Mouse (Mus musculus) forebrain, embryonic 14.5 days (tissue): ENCODE measurements around the gene Gm11437. TPM values are rescaled to one million over a fixed set of nuclear protein-coding genes. Genes with fewer than 3 reads are reported as not detected.

Experiments
- ATAC-seq: fragments of 200-750 bp; cut with Nextera tagmentation; 2 replicates; pipeline ENCODE4 v1.8.0; 2017; ENCODE audit warnings: mild to moderate bottlenecking, moderate library complexity
- DNase-seq: peaks from one replicate; pipeline ENCODE4 v3.0.0-alpha.2; 2015; ENCODE audit warnings: low spot score
- H3K27ac ChIP-seq: fragments of 300-500 bp; sonication (generic); 2 replicates; pipeline ENCODE4 v1.5.1; 2014; ENCODE audit warnings: low read depth, mild to moderate bottlenecking, control low read depth, low read length, moderate library complexity
- H3K27me3 ChIP-seq: fragments of 300-500 bp; sonication (generic); replicated peaks from 2 replicates; pipeline ENCODE4 v1.6.1; 2014; ENCODE audit warnings: low read length, control low read depth, mixed read lengths; ENCODE audit not compliant: control insufficient read depth, insufficient read depth
- H3K36me3 ChIP-seq: fragments of 300-500 bp; sonication (generic); 2 replicates; pipeline ENCODE4 v1.6.1; 2014; ENCODE audit warnings: low read length, control low read depth; ENCODE audit not compliant: control insufficient read depth, insufficient read depth
- H3K4me1 ChIP-seq: fragments of 300-500 bp; sonication (generic); 2 replicates; pipeline ENCODE4 v1.6.1; 2014; ENCODE audit warnings: antibody characterized with exemption, low read length, control low read depth; ENCODE audit not compliant: control insufficient read depth, insufficient read depth
- H3K4me2 ChIP-seq: fragments of 300-500 bp; sonication (generic); 2 replicates; pipeline ENCODE4 v1.6.1; 2014; ENCODE audit warnings: mild to moderate bottlenecking, control low read depth, low read length
- H3K4me3 ChIP-seq: fragments of 300-500 bp; sonication (generic); 2 replicates; pipeline ENCODE4 v1.5.1; 2014; ENCODE audit warnings: low read depth, low read length, control low read depth
- H3K9ac ChIP-seq: fragments of 300-500 bp; sonication (generic); 2 replicates; pipeline ENCODE4 v1.6.1; 2014; ENCODE audit warnings: mild to moderate bottlenecking, low read length, control low read depth, moderate library complexity
- H3K9me3 ChIP-seq: fragments of 300-500 bp; sonication (generic); replicated peaks from 2 replicates; pipeline ENCODE4 v1.6.1; 2016; ENCODE audit warnings: low read length, control low read depth, mixed read lengths; ENCODE audit not compliant: control insufficient read depth
- WGBS: fragments of 180-500 bp; shearing (Covaris S2); extraction: QIAGEN DNeasy Blood & Tissue Kit; methylation state at CpG from one replicate; pipeline ENCODE4 v1.1.7; 2014; 5-methylcytosine and 5-hydroxymethylcytosine counted together
- polyA plus RNA-seq: library from polyadenylated mRNA; unstranded; fragments of >200 nt; fragmentation: Nextera tagmentation; extraction: Ambion mirVana; gene quantifications from 2 replicates; pipeline ENCODE4 v1.2.1, GENCODE M21; 2014

Gm11437 gene
- polyA plus RNA-seq, 1 experiment from 2014 or later: not detected

- no peak overlapping the region for H3K27ac ChIP-seq
- H3K4me1 ChIP-seq: peaks cover 10% of the 10 kb centered on the region; the same call in 1 of the 2 replicates
- no peak for ATAC-seq
- no peak overlapping the region for H3K4me3 ChIP-seq
- H3K9me3 ChIP-seq: no peaks in the 10 kb centered on the region
- H3K9ac ChIP-seq: no peak overlapping the region
- no peak for DNase-seq
- peaks cover 22% of the 10 kb centered on the region for H3K36me3 ChIP-seq
- no peaks in the 10 kb centered on the region for H3K27me3 ChIP-seq
- H3K4me2 ChIP-seq: no peak overlapping the region
- WGBS: 87% methylated on average over 4 of the region's 4 CpGs
Measured at GRCm38 (mm10) chr11:84127977-84128376, 39.3 kb downstream of the Gm11437 start.

GRCm38 (mm10) chr11:84121051-84121956 lies 46.0 kb downstream of the Gm11437 start:
- Histone ChIP-seq H3K9me3 (no peaks in the 10 kb centered on the region), H3K4me2 (no peak overlapping the region), H3K4me3 (no peak overlapping the region), H3K27me3 (no peaks in the 10 kb centered on the region), H3K4me1 (no peaks in the 10 kb centered on the region), H3K27ac (no peak overlapping the region), H3K36me3 (peaks cover 77% of the 10 kb centered on the region), H3K9ac (no peak overlapping the region)
- 83% methylated on average over 12 of the region's 12 CpGs for WGBS
- DNase-seq (no peak), ATAC-seq (no peak)

- Histone ChIP-seq H3K4me1 (no peaks in the 10 kb centered on the region), H3K4me3 (no peak overlapping the region), H3K9ac (no peak overlapping the region), H3K27me3 (no peaks in the 10 kb centered on the region), H3K27ac (no peak overlapping the region), H3K36me3 (peaks cover 76% of the 10 kb centered on the region), H3K4me2 (no peak overlapping the region), H3K9me3 (no peaks in the 10 kb centered on the region)
- ATAC-seq (no peak), DNase-seq (no peak)
- WGBS: 90% methylated on average over 4 of the region's 4 CpGs
Measured at GRCm38 (mm10) chr11:84117431-84117830, 49.8 kb downstream of the Gm11437 start.

- DNase-seq: no peak
- H3K27ac ChIP-seq: no peak overlapping the region
- no peaks in the 10 kb centered on the region for H3K27me3 ChIP-seq
- H3K9me3 ChIP-seq: no peaks in the 10 kb centered on the region
- H3K36me3 ChIP-seq: peaks cover 68% of the 10 kb centered on the region
- H3K4me3 ChIP-seq: no peak overlapping the region
- WGBS: 76% methylated on average over 2 of the region's 2 CpGs
- no peak overlapping the region for H3K9ac ChIP-seq
- H3K4me2 ChIP-seq: no peak overlapping the region
- ATAC-seq: no peak
- H3K4me1 ChIP-seq: no peaks in the 10 kb centered on the region
Measured at GRCm38 (mm10) chr11:84116221-84116620, 51.1 kb downstream of the Gm11437 start.

DNA sequence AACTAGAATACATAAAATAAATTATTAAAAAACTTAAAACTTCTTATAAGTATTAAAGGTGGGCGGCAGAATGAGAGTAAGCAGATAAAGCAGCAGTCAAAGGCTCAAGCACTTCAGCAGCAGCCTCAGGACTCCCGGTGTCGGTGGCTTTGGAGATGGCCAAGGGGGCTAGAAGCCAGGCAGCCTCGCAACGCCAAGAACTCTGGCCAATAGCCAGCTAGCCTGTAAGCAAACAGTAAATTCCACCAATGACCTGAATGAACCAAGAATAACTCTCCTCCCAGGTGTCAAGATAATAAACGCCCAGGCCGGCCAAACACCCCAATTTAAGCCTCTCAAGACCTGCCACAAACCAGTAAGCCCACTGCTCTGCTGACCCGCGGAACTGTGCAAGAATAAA lies 51.6 kb downstream of the Gm11437 start:
- H3K36me3 ChIP-seq: peaks cover 63% of the 10 kb centered on the region

DNA sequence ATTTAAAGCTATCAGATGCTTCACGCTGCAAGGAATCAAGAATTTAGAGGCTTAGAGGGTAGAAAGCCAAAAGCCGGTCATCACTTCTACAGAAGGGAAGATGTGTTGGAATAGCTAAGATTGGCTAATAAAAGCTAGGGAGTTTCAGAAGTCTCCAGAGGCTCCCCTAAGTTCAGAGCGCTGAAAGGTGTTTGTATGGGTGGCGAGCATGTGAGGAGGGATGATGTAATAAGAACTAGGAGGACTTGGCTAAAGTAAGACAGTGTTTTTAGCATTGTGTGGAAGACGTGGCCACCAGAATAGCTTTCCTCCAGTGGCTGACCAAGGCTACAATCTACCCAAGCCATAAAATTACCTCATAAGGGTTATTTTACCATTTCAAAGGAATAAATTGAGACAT lies 53.7 kb downstream of the Gm11437 start:
- no peak overlapping the region for H3K27ac ChIP-seq
- H3K27me3 ChIP-seq: no peaks in the 10 kb centered on the region
- H3K9me3 ChIP-seq: no peaks in the 10 kb centered on the region
- no peak overlapping the region for H3K4me2 ChIP-seq
- no peak overlapping the region for H3K4me3 ChIP-seq
- DNase-seq (no peak), ATAC-seq (no peak)
- 95% methylated on average over 5 of the region's 5 CpGs for WGBS
- H3K4me1 ChIP-seq: no peaks in the 10 kb centered on the region
- peaks cover 62% of the 10 kb centered on the region for H3K36me3 ChIP-seq
- no peak overlapping the region for H3K9ac ChIP-seq

More for the DNA sequence above, 51.6 kb downstream of the Gm11437 start:
- Histone ChIP-seq H3K9me3 (no peaks in the 10 kb centered on the region), H3K4me2 (no peak overlapping the region), H3K4me1 (no peaks in the 10 kb centered on the region), H3K9ac (no peak overlapping the region), H3K4me3 (no peak overlapping the region), H3K27me3 (no peaks in the 10 kb centered on the region), H3K27ac (no peak overlapping the region)
- 88% methylated on average over 9 of the region's 9 CpGs for WGBS
- ATAC-seq (no peak), DNase-seq (no peak)

DNA sequence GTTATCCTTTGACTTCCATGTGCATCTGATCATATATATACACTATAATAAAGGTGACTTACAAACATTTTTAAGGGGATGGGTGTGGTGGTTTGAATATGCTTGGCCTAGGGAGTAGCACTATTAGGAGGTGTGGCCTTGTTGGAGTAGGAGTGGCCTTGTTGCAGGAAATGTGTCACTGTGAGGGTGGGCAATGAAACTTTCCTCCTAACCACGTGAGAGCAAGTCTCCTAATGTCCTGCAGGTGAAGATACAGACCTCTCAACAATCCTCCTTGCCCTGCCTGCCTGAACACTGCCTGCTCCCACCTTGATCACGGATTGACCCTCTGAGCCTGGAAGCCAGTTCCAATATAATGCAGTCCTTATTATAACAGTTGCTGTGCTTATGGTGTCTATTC lies 60.1 kb downstream of the Gm11437 start:
- Histone ChIP-seq H3K27ac (no peak overlapping the region), H3K9ac (no peak overlapping the region), H3K4me2 (no peak overlapping the region), H3K36me3 (peaks cover 83% of the 10 kb centered on the region), H3K9me3 (no peaks in the 10 kb centered on the region), H3K4me3 (no peak overlapping the region), H3K4me1 (no peaks in the 10 kb centered on the region), H3K27me3 (no peaks in the 10 kb centered on the region)
- 60% methylated on average over 2 of the region's 2 CpGs for WGBS
- ATAC-seq (no peak), DNase-seq (no peak)

- Histone ChIP-seq H3K27ac (no peak overlapping the region), H3K4me3 (no peak overlapping the region), H3K9me3 (no peaks in the 10 kb centered on the region), H3K9ac (no peak overlapping the region), H3K4me2 (no peak overlapping the region), H3K36me3 (peaks cover 90% of the 10 kb centered on the region), H3K4me1 (0 out of 2 replicates have a peak, but pooled peaks cover 3% of the 10 kb centered on the region), H3K27me3 (no peaks in the 10 kb centered on the region)
- DNase-seq: no peak
- no peak for ATAC-seq
- WGBS: 94% methylated on average over 6 of the region's 6 CpGs
Measured at GRCm38 (mm10) chr11:84104036-84104435, 63.2 kb downstream of the Gm11437 start.

GRCm38 (mm10) chr11:84101182-84101581 lies 66.1 kb downstream of the Gm11437 start:
- ATAC-seq (no peak; the same call in 1 of the 2 replicates), DNase-seq (peak; percentile 64)
- peaks cover 75% of the 10 kb centered on the region for H3K36me3 ChIP-seq
- no peak overlapping the region for H3K9ac ChIP-seq
- H3K4me3 ChIP-seq: no peak overlapping the region
- no peak overlapping the region for H3K27ac ChIP-seq
- no peak overlapping the region for H3K4me2 ChIP-seq
- 0 out of 2 replicates have a peak, but pooled peaks cover 3% of the 10 kb centered on the region for H3K4me1 ChIP-seq
- H3K9me3 ChIP-seq: no peaks in the 10 kb centered on the region
- H3K27me3 ChIP-seq: no peaks in the 10 kb centered on the region
